Mouse (Mus musculus): ENCODE results near the gene Dlst.

- TF ChIP-seq CTCF (IDR thresholded peaks at IDR 0.05; ENCODE audit: low read depth): no peak
- TF ChIP-seq EP300 (optimal IDR thresholded peaks at IDR 0.05): peak; percentile 21
Measured at GRCm38 (mm10) chr12:85110698-85111592, at the start of gene Dlst, which contains the start of gene Prox2.
